Mouse (Mus musculus) forebrain, embryonic 10.5 days (tissue): Measurements from ENCODE around the gene Tbce. TPM values are rescaled to one million over a fixed set of nuclear protein-coding genes. Genes with fewer than 3 reads are reported as not detected.

Source experiments
- polyA plus RNA-seq: library from polyadenylated mRNA; unstranded; fragments of >200 nt; fragmentation: Nextera tagmentation; extraction: Ambion mirVana; gene quantifications from 2 replicates; pipeline ENCODE4 v1.2.1, GENCODE M21; 2016

Gene Tbce
- polyA plus RNA-seq, 1 experiment from 2014 or later = 48.4 TPM

Other genes with a start within 250 kb of the Tbce start
- 48.1 and 53.6 TPM in 2 replicates for gene B3galnt2, start 85.2 kb downstream of the Tbce start, polyA plus RNA-seq
- 67.2 and 71.4 TPM in 2 replicates for gene Arid4b, start 23.6 kb upstream of the Tbce start, polyA plus RNA-seq
- gene Ggps1, start 23.9 kb upstream of the Tbce start, polyA plus RNA-seq = 54.8 and 56.3 TPM in 2 replicates